Mouse (Mus musculus) large intestine, adult 2 months (tissue): ENCODE measurements around the gene Prdm16. TPM values are rescaled to one million over a fixed set of nuclear protein-coding genes. Genes with fewer than 3 reads are reported as not detected.

Experiments used
- polyA plus RNA-seq: library from polyadenylated mRNA; depleted of rRNA; stranded (reverse); fragments of >200 nt; gene quantifications from 2 replicates; pipeline ENCODE4 v1.2.3, GENCODE M21; 2012; rRNA removed

Gene Prdm16
- polyA plus RNA-seq, 1 experiment, result 2.7 TPM

Other genes with a start within 250 kb of the Prdm16 start
- not detected in 2 replicates for gene Actrt2, start 31.0 kb upstream of the Prdm16 start, polyA plus RNA-seq
- gene Ttc34, start 200.6 kb upstream of the Prdm16 start, polyA plus RNA-seq, result 0.05 and 0.15 TPM in 2 replicates
- 0.05 TPM in 1 of 2 replicates, not detected in the other for gene Mmel1, start 232.7 kb upstream of the Prdm16 start, polyA plus RNA-seq